Mouse (Mus musculus) spleen, adult 2 months (tissue): Measurements from ENCODE around the gene Tmem182.

Source experiments
- CTCF ChIP-seq: fragments of 200-500 bp; IDR thresholded peaks from 2 replicates; pipeline ENCODE4 v1.5.1; 2011; ENCODE audit warnings: mild to moderate bottlenecking, inconsistent platforms; ENCODE audit not compliant: insufficient read depth, insufficient read length, insufficient replicate concordance; ENCODE audit errors: extremely low read depth
- POLR2A ChIP-seq: fragments of 200-500 bp; IDR thresholded peaks from 2 replicates; pipeline ENCODE4 v1.6.1; 2011; ENCODE audit warnings: low read depth, low read length, inconsistent platforms

- TF ChIP-seq CTCF (no peak), POLR2A (no peak)
These were observed 82.3 kb downstream of the Tmem182 start for GRCm38 (mm10) chr1:40887673-40888072.
